Mouse (Mus musculus) urinary bladder, postnatal 10 days (tissue): Measurements from ENCODE around the gene Rnf114.

Experiments
- DNase-seq: peaks from one replicate; pipeline ENCODE4 v3.0.0; 2022; ENCODE audit warnings: low spot score

The Rnf114 gene

DNA sequence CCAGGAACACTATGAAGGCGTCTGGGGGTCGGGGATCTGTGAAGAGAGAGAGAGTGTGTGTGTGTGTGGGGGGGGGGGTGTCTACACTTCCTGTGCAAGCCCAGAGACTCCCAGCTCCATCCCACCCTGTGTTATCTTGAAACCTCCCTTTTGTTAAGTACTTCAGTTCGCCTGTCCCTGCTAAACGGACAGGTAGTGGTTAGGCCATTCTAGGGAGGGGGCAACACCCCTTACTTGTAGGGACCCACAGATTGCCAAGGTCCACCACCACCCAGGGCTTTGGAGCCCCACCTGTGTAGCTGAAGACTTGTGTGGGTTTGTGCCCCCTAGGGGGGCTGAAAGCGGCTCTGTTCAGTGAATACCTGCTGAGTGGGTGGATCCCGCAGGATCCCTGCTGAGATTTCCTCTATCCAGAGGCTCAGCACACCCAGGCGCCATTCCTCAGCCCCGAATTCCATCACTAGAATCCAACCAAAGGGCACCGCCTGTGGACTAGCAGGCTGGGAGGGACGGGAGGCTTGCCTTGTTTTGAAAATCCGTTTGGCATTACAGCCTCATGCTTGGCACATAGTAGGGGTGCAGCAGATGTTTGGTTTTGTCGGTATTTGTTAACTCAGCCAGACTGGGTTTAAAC lies 48.1 kb downstream of the Rnf114 start:
- DNase-seq: no peak

GRCm38 (mm10) chr2:167541324-167541723 lies 48.9 kb downstream of the Rnf114 start:
- no peak for DNase-seq

GRCm38 (mm10) chr2:167541761-167542160 lies 49.3 kb downstream of the Rnf114 start:
- DNase-seq: no peak

- DNase-seq: no peak
These were observed 49.9 kb downstream of the Rnf114 start for GRCm38 (mm10) chr2:167542361-167542760.

GRCm38 (mm10) chr2:167543121-167544003 lies 50.9 kb downstream of the Rnf114 start:
- no peak for DNase-seq

DNA sequence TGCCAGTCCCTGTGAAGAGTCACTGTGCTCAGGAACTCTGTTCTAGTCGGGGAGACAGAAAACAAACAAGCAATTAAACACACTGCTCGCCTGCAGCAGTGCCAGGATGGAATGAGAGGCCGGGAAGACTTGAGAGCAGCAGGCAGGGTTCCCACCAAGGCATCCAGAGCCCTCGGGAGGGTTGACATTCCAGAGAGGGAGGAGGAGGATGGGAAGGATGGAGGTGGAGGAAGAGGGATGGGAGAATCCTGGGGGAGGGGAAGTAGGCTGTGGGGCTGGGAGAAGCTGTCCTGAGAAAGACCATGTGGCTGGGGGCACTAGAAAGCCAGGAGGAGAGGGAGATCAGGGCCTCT lies 51.5 kb downstream of the Rnf114 start:
- DNase-seq: no peak

DNA sequence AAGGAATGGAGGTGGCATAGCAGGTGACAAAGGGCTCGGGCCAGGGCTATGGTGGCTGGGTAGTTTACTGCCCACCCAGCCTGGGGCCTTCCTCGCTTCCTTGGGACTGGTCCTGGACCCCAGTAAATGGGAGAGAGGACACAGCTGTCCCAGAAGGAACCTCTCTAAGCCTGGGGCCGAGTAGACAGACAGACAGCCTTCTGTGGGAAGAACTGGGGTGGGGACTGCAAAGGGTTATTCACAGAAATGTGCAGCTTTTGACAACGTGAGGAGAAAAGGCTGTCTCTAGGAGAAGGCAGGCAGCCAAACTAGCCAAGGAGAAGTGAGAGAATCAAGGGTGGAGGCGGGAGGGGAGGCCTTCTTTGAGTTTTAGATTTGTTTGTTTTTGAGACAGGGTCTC lies 52.0 kb downstream of the Rnf114 start:
- DNase-seq: no peak

GRCm38 (mm10) chr2:167546447-167547195 lies 54.2 kb downstream of the Rnf114 start:
- DNase-seq: no peak

DNA sequence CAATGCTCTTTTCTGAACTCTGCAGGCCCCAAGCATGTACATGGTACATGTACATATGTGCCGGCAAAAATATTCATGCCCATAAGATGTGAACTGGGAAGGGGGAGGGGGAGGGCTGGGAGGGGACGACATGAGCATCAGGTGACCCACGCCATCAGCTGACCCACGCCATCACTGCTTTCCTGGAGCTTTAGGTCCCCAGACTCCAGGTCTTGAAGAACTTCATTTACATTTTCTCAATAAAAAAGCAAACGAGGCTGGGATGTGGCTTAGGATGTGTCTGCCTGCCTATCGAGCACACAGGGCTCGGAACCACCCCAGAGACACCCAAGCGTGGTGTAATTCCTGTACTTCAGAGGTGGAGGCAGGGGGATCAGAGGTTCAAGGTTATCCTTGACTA lies 55.0 kb downstream of the Rnf114 start:
- DNase-seq: no peak

GRCm38 (mm10) chr2:167548961-167549360 lies 56.5 kb downstream of the Rnf114 start:
- DNase-seq: no peak

GRCm38 (mm10) chr2:167550341-167550854 lies 58.0 kb downstream of the Rnf114 start:
- no peak for DNase-seq

GRCm38 (mm10) chr2:167551342-167551920 lies 59.0 kb downstream of the Rnf114 start:
- no peak for DNase-seq

DNA sequence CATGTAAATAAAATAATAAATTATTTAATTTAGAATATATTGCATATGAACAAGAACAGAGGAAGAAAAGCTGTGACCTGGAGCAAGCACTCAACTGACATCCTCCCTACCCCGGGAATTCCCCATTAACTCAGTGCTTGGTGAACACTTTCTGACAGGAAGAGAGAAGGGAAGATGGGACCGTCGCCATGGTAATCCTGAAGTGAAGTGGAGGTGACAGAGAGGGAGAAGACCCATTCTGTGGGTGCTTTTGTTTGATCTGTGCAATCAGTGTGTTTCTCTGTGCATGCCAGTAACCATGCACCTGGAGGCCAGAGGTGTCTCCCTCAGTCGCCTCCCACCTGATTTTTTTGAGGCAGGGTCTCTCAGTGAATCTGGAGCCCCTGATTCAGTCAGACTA lies 59.8 kb downstream of the Rnf114 start:
- no peak for DNase-seq

GRCm38 (mm10) chr2:167552927-167553402 lies 60.5 kb downstream of the Rnf114 start:
- DNase-seq: no peak

DNA sequence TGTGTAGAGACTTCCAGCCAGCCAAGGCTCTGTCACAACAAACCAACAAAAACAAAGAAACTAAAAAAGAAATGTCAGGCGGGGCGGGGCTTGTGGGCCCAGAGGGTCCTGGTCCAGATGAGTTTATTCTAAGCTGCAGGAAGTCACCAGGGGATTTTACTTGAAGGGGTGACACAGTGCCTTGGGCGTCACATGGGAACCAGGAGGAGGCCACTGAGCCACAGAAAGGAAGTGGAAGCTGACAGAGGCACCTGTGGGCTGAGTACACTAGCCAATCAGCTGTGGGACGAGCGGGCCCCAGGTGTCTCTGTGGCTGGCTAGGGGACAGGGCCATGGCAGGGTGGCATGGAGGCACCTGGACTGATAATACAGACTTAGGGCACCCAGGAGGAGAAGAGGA lies 63.3 kb downstream of the Rnf114 start:
- no peak for DNase-seq

GRCm38 (mm10) chr2:167559413-167559812 lies 67.0 kb downstream of the Rnf114 start:
- DNase-seq: no peak

DNA sequence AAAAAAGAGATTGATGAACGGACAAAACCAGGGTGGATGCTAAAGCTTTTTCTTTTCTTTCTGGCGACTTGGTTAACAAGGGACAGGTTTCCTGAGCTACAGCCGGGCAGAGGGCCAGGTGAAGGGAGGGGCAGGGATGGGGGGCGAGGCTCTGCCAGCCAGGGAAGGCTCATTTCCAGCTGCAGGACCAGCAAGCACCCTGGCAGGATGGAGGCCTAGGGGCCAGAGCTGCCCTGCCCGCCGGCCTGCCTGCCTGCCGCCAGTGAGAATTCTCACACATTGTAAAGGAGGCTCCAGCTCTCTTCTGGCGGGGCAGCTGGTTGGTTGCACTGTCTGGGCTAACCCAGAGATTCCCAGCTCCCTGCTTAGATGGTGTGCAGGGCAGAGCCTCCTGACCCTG lies 69.7 kb downstream of the Rnf114 start:
- DNase-seq: no peak

GRCm38 (mm10) chr2:167563035-167563434 lies 70.6 kb downstream of the Rnf114 start:
- no peak for DNase-seq

GRCm38 (mm10) chr2:167563703-167564102 lies 71.3 kb downstream of the Rnf114 start:
- no peak for DNase-seq

DNA sequence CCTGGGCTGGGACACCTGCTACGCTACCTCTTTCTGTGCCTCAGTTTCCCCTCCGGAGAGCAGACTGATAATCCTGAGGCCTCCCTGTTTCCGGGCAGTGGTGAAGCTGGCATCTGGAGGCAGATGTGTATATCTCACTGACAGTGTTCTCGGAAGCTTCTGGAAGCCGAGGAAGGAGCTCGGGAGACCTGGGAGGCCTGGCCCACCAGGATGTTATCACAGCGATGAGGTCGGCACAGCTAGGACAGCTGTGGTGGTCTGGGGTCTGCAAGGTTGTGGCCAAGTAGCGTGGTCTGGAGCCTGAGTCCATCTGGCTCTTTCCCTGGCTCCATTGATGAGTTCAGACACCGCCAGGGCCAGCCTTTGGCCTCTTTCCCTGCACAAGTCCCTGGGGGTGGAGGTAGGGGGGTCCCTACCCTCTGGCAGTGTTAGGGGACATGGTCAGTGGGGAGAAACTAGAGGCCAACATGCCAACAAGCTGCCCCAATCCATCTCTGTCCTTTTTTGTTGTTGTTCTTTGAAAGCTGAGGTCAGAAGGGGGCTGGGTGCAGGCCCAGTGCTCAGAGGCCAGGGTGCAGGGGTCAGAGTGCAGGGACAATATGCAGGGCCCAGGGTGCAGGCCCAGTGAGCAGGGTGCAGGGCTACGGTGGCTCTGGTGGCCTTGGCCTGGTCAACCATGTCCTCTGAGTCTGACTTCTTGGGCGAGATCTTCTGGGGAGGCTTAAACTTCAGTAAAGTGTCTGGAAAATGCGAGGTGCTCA lies 72.3 kb downstream of the Rnf114 start:
- no peak for DNase-seq

DNA sequence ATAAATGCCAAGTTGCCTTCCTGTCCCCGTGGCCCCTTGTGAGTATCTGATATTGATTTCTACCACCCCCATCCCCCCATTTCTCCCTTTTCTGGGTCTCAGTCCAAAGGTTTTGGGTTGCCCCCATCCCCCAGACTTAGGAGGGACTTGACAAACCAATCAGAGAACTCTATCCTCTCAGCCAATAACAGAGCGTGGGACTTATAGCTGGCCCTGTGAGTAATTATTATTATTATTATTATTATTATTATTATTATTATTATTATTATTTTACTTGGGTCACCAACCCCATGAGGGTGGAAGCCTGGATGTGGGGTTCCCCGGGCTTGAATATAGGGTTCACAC lies 72.8 kb downstream of the Rnf114 start:
- no peak for DNase-seq

DNA sequence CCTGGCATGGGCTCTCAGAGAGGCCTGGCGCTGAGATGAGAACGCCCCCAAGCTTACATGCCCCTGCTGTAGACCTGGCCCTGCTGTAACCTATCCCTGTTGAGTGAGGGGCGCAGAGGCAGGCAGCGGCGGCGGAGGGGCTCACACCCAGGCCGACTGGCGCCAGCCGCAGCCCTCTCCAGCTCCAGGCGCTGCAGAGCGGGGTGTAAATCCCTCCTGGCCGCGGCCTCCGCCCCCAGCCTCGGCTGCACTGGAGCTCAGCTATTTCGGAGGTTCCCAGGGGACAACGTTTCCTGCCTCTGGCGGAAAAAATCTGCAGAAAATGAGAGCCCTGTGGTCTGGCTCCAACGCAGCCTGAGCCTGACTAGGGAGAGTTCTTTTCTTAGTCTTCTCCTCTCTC lies 73.2 kb downstream of the Rnf114 start:
- DNase-seq: no peak
